ENCODE assay signal across 8 mouse cellular contexts in genomic region chr7:30331887-30332286, GRCm38 (mm10). TPM values are rescaled to one million over a fixed set of nuclear protein-coding genes. Genes with fewer than 3 reads are reported as not detected.
DNase-seq lines count a peak whose midpoint lies in the region; ATAC-seq and TF ChIP-seq lines count a peak whose summit lies in the region.

No protein-coding gene starts in this region.

- no peaks in the 10 kb centered on the region for H3K36me3 ChIP-seq in CH12.LX (replicated peaks in 1 of 2; ENCODE audit: control insufficient read depth in 1 of 2, insufficient read depth in 1 of 2, low read length in 1 of 2)
- no peaks in the 10 kb centered on the region for H3K36me3 ChIP-seq in heart, embryonic 14.5 days (ENCODE audit: control insufficient read depth, insufficient read depth, low read length)
- no peaks in the 10 kb centered on the region for H3K36me3 ChIP-seq in kidney, postnatal 0 days (ENCODE audit: insufficient read depth, low read length)
- H3K36me3 ChIP-seq in liver, adult 2 months (ENCODE audit: control insufficient read depth, insufficient read depth, low read length), result no peaks in the 10 kb centered on the region
- H3K36me3 ChIP-seq in stomach, embryonic 14.5 days (ENCODE audit: control insufficient read depth, insufficient read depth, low read length), result no peaks in the 10 kb centered on the region

- H3K9me3 ChIP-seq in CH12.LX (replicated peaks; ENCODE audit: low read length), result peaks cover 8% of the 10 kb centered on the region
- no peaks in the 10 kb centered on the region for H3K9me3 ChIP-seq in heart, embryonic 14.5 days (ENCODE audit: control insufficient read depth, low read length)
- no peaks in the 10 kb centered on the region for H3K9me3 ChIP-seq in kidney, postnatal 0 days (replicated peaks; ENCODE audit: low read length)
- H3K9me3 ChIP-seq in stomach, embryonic 14.5 days (ENCODE audit: control insufficient read depth, low read depth, low read length), result no peaks in the 10 kb centered on the region

- peak; percentile 44 for TF ChIP-seq RAD21 in CH12.LX (IDR thresholded peaks at IDR 0.05; ENCODE audit: low read depth, low read length)

- peak overlapping the region; percentile 84 for H3K4me2 ChIP-seq in CH12.LX (ENCODE audit: insufficient read depth, low read depth, poor library complexity, severe bottlenecking)
- peak overlapping the region; percentile 19 for H3K4me2 ChIP-seq in heart, embryonic 14.5 days (ENCODE audit: low read length)
- no peak overlapping the region for H3K4me2 ChIP-seq in kidney, postnatal 0 days (ENCODE audit: low read length)
- no peak overlapping the region for H3K4me2 ChIP-seq in stomach, embryonic 14.5 days (replicated peaks; ENCODE audit: low read depth, low read length)

- WGBS in heart, embryonic 14.5 days, result 16% methylated on average over 13 of the region's 13 CpGs
- WGBS in kidney, postnatal 0 days, result 9% methylated on average over 13 of the region's 13 CpGs
- WGBS in liver, adult 2 months, result 22% methylated on average over 13 of the region's 13 CpGs
- WGBS in stomach, embryonic 14.5 days, result 10% methylated on average over 13 of the region's 13 CpGs

- H3K4me3 ChIP-seq in CH12.LX (replicated peaks in 1 of 3; ENCODE audit: low read depth in 2 of 3, low read length in 2 of 3, poor library complexity in 1 of 3), result no peak overlapping the region
- H3K4me3 ChIP-seq in embryonic fibroblast, embryonic 13.5 days (ENCODE audit: insufficient read depth, low read length), result no peak overlapping the region
- H3K4me3 ChIP-seq in heart, embryonic 14.5 days (ENCODE audit: control insufficient read depth in 1 of 2, insufficient read depth in 1 of 2, low read depth in 1 of 2, low read length in 2 of 2), result 0 out of 4 replicates have a peak overlapping the region, but pooled peaks of 1 of the 2 experiments have one; percentile 3
- no peak overlapping the region for H3K4me3 ChIP-seq in kidney, postnatal 0 days (replicated peaks; ENCODE audit: low read depth, low read length)
- no peak overlapping the region for H3K4me3 ChIP-seq in liver, adult 2 months (ENCODE audit: insufficient read depth, low read depth, low read length)
- H3K4me3 ChIP-seq in stomach, embryonic 14.5 days (ENCODE audit: low read depth, low read length), result no peak overlapping the region

- DNase-seq in CH12.LX (ENCODE audit: extremely low read depth), result peak; percentile 93
- DNase-seq in brain, adult 2 months (ENCODE audit: low read depth, low spot score), result peak; percentile 100
- DNase-seq in kidney, postnatal 0 days (ENCODE audit: low spot score), result peak; percentile 97
- peak; percentile 66 for DNase-seq in liver, adult 2 months (ENCODE audit: extremely low read depth, low read depth, low spot score)

- peaks cover 83% of the 10 kb centered on the region for H3K27me3 ChIP-seq in CH12.LX (replicated peaks)
- peaks cover 18% of the 10 kb centered on the region for H3K27me3 ChIP-seq in heart, embryonic 14.5 days (ENCODE audit: control insufficient read depth, insufficient read depth, low read length)
- H3K27me3 ChIP-seq in kidney, postnatal 0 days (ENCODE audit: insufficient read depth, low read length), result no peaks in the 10 kb centered on the region; the same call in 1 of the 2 replicates
- H3K27me3 ChIP-seq in liver, adult 2 months (ENCODE audit: control insufficient read depth, insufficient read depth, low read length), result no peaks in the 10 kb centered on the region
- H3K27me3 ChIP-seq in stomach, embryonic 14.5 days (ENCODE audit: control insufficient read depth, insufficient read depth, low read length), result peaks cover 2% of the 10 kb centered on the region; the same call in 1 of the 2 replicates

- TF ChIP-seq CTCF in CH12.LX (conservative IDR thresholded peaks at IDR 0.05 in 1 of 2, IDR thresholded peaks at IDR 0.05 in 1 of 2; ENCODE audit: low read depth in 2 of 2, low read length in 2 of 2), result peak; percentile 89 to 90
- TF ChIP-seq CTCF in embryonic fibroblast, embryonic 13.5 days (IDR thresholded peaks at IDR 0.05; ENCODE audit: borderline replicate concordance, insufficient read depth, low read length), result peak; percentile 57; the same call in 1 of the 2 replicates
- peak; percentile 96 for TF ChIP-seq CTCF in kidney, postnatal 0 days (IDR thresholded peaks at IDR 0.05; ENCODE audit: low read depth)
- peak; percentile 79 for TF ChIP-seq CTCF in liver, adult 2 months (IDR thresholded peaks at IDR 0.05; ENCODE audit: low read depth, low read length)

- peaks cover 6 to 9% of the 10 kb centered on the region in 2 experiments for H3K4me1 ChIP-seq in CH12.LX (ENCODE audit: control insufficient read depth in 1 of 2, insufficient read depth in 2 of 2)
- no peaks in the 10 kb centered on the region for H3K4me1 ChIP-seq in embryonic fibroblast, embryonic 13.5 days (ENCODE audit: control insufficient read depth, insufficient read depth, low read length)
- peaks cover 32 to 37% of the 10 kb centered on the region in 2 experiments for H3K4me1 ChIP-seq in heart, embryonic 14.5 days (ENCODE audit: control insufficient read depth in 2 of 2, insufficient read depth in 2 of 2, low read length in 2 of 2)
- H3K4me1 ChIP-seq in kidney, postnatal 0 days (replicated peaks; ENCODE audit: insufficient read depth, low read length), result 0 out of 2 replicates have a peak, but pooled peaks cover 5% of the 10 kb centered on the region
- H3K4me1 ChIP-seq in liver, adult 2 months (ENCODE audit: control insufficient read depth, insufficient read depth, low read length), result no peaks in the 10 kb centered on the region
- H3K4me1 ChIP-seq in stomach, embryonic 14.5 days (ENCODE audit: control insufficient read depth, insufficient read depth, low read length), result peaks cover 10% of the 10 kb centered on the region

- H3K9ac ChIP-seq in CH12.LX (ENCODE audit: insufficient read depth, low read depth), result peak overlapping the region; percentile 31; the same call in 1 of the 2 replicates
- no peak overlapping the region for H3K9ac ChIP-seq in heart, embryonic 14.5 days (ENCODE audit: low read length)
- no peak overlapping the region for H3K9ac ChIP-seq in kidney, postnatal 0 days (ENCODE audit: low read depth, low read length)
- H3K9ac ChIP-seq in liver, adult 2 months (ENCODE audit: low read depth, low read length), result no peak overlapping the region
- H3K9ac ChIP-seq in stomach, embryonic 14.5 days (replicated peaks; ENCODE audit: low read depth, low read length), result no peak overlapping the region

- no peak for ATAC-seq in heart, embryonic 14.5 days (ENCODE audit: insufficient number of reproducible peaks, insufficient read depth, low FRiP score, low read depth)
- peak; percentile 76 for ATAC-seq in kidney, postnatal 0 days (replicated peaks; ENCODE audit: low FRiP score, low read depth)
- peak; percentile 85 for ATAC-seq in monocyte, adult 5-6 weeks (replicated peaks; ENCODE audit: insufficient number of reproducible peaks, low FRiP score, low TSS enrichment, poor library complexity, severe bottlenecking)
- peak; percentile 70; the same call in 1 of the 2 replicates for ATAC-seq in stomach, embryonic 14.5 days (ENCODE audit: insufficient number of reproducible peaks, insufficient read depth, low FRiP score, low read depth)

- TF ChIP-seq EP300 in CH12.LX (IDR thresholded peaks at IDR 0.05; ENCODE audit: low read length), result no peak

- dilution Hi-C loops in CH12.LX (cut with MboI; ENCODE audit: extremely low pct_ligation_motif_present, extremely low pct_unique_long_range_greater_than_20kb, low sequenced_read_pairs), result no loop called here

- peak; percentile 25; the same call in 1 of the 2 replicates for TF ChIP-seq POLR2A in CH12.LX (IDR thresholded peaks at IDR 0.05; ENCODE audit: low read depth, low read length)
- TF ChIP-seq POLR2A in embryonic fibroblast, embryonic 13.5 days (IDR thresholded peaks at IDR 0.05; ENCODE audit: low read depth, low read length), result no peak
- TF ChIP-seq POLR2A in liver, adult 2 months (IDR thresholded peaks at IDR 0.05; ENCODE audit: extremely low read depth, insufficient read depth, low read length), result no peak

- in situ Hi-C loops in CH12.LX (cut with MboI; ENCODE audit: low pct_ligation_motif_present, low pct_unique_long_range_greater_than_20kb, low sequenced_read_pairs), result no loop called here

- no peak overlapping the region for H3K27ac ChIP-seq in CH12.LX (ENCODE audit: insufficient read depth, low read depth)
- H3K27ac ChIP-seq in embryonic fibroblast, embryonic 13.5 days (ENCODE audit: insufficient read depth, low read length), result no peak overlapping the region
- H3K27ac ChIP-seq in heart, embryonic 14.5 days (replicated peaks in 1 of 2; ENCODE audit: control insufficient read depth in 1 of 2, insufficient read depth in 1 of 2, low read depth in 2 of 2, low read length in 2 of 2), result 0 out of 4 replicates have a peak overlapping the region, but pooled peaks of 1 of the 2 experiments have one; percentile 83
- no peak overlapping the region for H3K27ac ChIP-seq in kidney, postnatal 0 days
- no peak overlapping the region for H3K27ac ChIP-seq in liver, adult 2 months (replicated peaks; ENCODE audit: insufficient read depth, low read depth, low read length)
- H3K27ac ChIP-seq in stomach, embryonic 14.5 days (ENCODE audit: low read length), result no peak overlapping the region

- H3K79me2 ChIP-seq in CH12.LX (replicated peaks; ENCODE audit: control insufficient read depth, extremely low read depth, insufficient read depth, poor library complexity, severe bottlenecking), result no peaks in the 10 kb centered on the region
- no peaks in the 10 kb centered on the region for H3K79me2 ChIP-seq in liver, adult 2 months (ENCODE audit: control insufficient read depth, insufficient read depth, low read length)

RNA-seq across cellular contexts. Expression of gene Sdhaf1, which starts 8.2 kb away (rescaled TPM):
- total RNA-seq in CH12.LX (2012; rRNA removed), result 12.8 and 14.1 TPM in 2 replicates
- total RNA-seq in CH12.LX (2014; rRNA removed), result 16.0 and 18.5 TPM in 2 replicates
- 8.8 and 11.3 TPM in 2 replicates for polyA plus RNA-seq in CH12.LX (2012; ENCODE audit: insufficient read length, low read depth)
- polyA plus RNA-seq in embryonic fibroblast, embryonic 13.5 days (2011; ENCODE audit: insufficient read length, low read depth, missing spikeins), result 6.1 and 6.8 TPM in 2 replicates
- 17.9 and 18.7 TPM in 2 replicates for polyA plus RNA-seq in heart, embryonic 14.5 days (2014; fragmentation: Nextera tagmentation; extraction: Ambion mirVana)
- polyA plus RNA-seq in kidney, postnatal 0 days (2015; fragmentation: Nextera tagmentation; extraction: Ambion mirVana), result 32.0 and 35.1 TPM in 2 replicates
- total RNA-seq in liver, adult 2 months (2014; rRNA removed), result 4.0 and 4.4 TPM in 2 replicates
- polyA plus RNA-seq in liver, adult 2 months (2012; rRNA removed), result 15.8 and 16.2 TPM in 2 replicates
- 11.3 to 13.7 TPM (median 11.5 TPM) in 3 replicates for total RNA-seq in monocyte, adult 5-6 weeks (2017)
- 14.4 and 17.0 TPM in 2 replicates for polyA plus RNA-seq in stomach, embryonic 14.5 days (2014; fragmentation: Nextera tagmentation; extraction: Ambion mirVana)

RNA-seq across cellular contexts. Expression of gene E130208F15Rik, which starts 10.3 kb away (rescaled TPM):
- total RNA-seq in CH12.LX (2012; rRNA removed) (5.6 and 6.2 TPM in 2 replicates), CH12.LX (2014; rRNA removed) (0.35 and 0.70 TPM in 2 replicates)
- 6.2 and 9.7 TPM in 2 replicates for polyA plus RNA-seq in CH12.LX (2012; ENCODE audit: insufficient read length, low read depth)
- 0.67 and 0.90 TPM in 2 replicates for polyA plus RNA-seq in embryonic fibroblast, embryonic 13.5 days (2011; ENCODE audit: insufficient read length, low read depth, missing spikeins)
- polyA plus RNA-seq in heart, embryonic 14.5 days (2014; fragmentation: Nextera tagmentation; extraction: Ambion mirVana), result not detected in 2 replicates
- not detected in 2 replicates for polyA plus RNA-seq in kidney, postnatal 0 days (2015; fragmentation: Nextera tagmentation; extraction: Ambion mirVana)
- total RNA-seq in liver, adult 2 months (2014; rRNA removed), result 0.18 and 0.34 TPM in 2 replicates
- 0.06 and 0.39 TPM in 2 replicates for polyA plus RNA-seq in liver, adult 2 months (2012; rRNA removed)
- 2.2 to 10.7 TPM (median 8.0 TPM) in 3 replicates for total RNA-seq in monocyte, adult 5-6 weeks (2017)
- not detected in 2 replicates for polyA plus RNA-seq in stomach, embryonic 14.5 days (2014; fragmentation: Nextera tagmentation; extraction: Ambion mirVana)

RNA-seq across cellular contexts. Expression of gene Syne4, which starts 17.3 kb away (rescaled TPM):
- total RNA-seq in CH12.LX (2012; rRNA removed) (1.7 and 1.9 TPM in 2 replicates), CH12.LX (2014; rRNA removed) (0.70 and 0.81 TPM in 2 replicates)
- polyA plus RNA-seq in CH12.LX (2012; ENCODE audit: insufficient read length, low read depth), result 3.1 and 4.1 TPM in 2 replicates
- polyA plus RNA-seq in embryonic fibroblast, embryonic 13.5 days (2011; ENCODE audit: insufficient read length, low read depth, missing spikeins), result 1.5 and 2.6 TPM in 2 replicates
- 8.1 and 13.0 TPM in 2 replicates for polyA plus RNA-seq in heart, embryonic 14.5 days (2014; fragmentation: Nextera tagmentation; extraction: Ambion mirVana)
- polyA plus RNA-seq in kidney, postnatal 0 days (2015; fragmentation: Nextera tagmentation; extraction: Ambion mirVana), result 79.0 and 88.4 TPM in 2 replicates
- total RNA-seq in liver, adult 2 months (2014; rRNA removed), result 1.7 and 3.5 TPM in 2 replicates
- polyA plus RNA-seq in liver, adult 2 months (2012; rRNA removed), result 2.2 and 4.9 TPM in 2 replicates
- 3.0 TPM in 1 of 3 replicates, not detected in the others for total RNA-seq in monocyte, adult 5-6 weeks (2017)
- polyA plus RNA-seq in stomach, embryonic 14.5 days (2014; fragmentation: Nextera tagmentation; extraction: Ambion mirVana), result 49.0 and 53.2 TPM in 2 replicates

RNA-seq across cellular contexts. Expression of gene Alkbh6, which starts 23.4 kb away (rescaled TPM):
- total RNA-seq in CH12.LX (2012; rRNA removed), result 33.9 and 35.7 TPM in 2 replicates
- 28.8 and 31.7 TPM in 2 replicates for total RNA-seq in CH12.LX (2014; rRNA removed)
- 25.2 and 25.4 TPM in 2 replicates for polyA plus RNA-seq in CH12.LX (2012; ENCODE audit: insufficient read length, low read depth)
- 20.7 and 21.3 TPM in 2 replicates for polyA plus RNA-seq in embryonic fibroblast, embryonic 13.5 days (2011; ENCODE audit: insufficient read length, low read depth, missing spikeins)
- 68.9 and 70.6 TPM in 2 replicates for polyA plus RNA-seq in heart, embryonic 14.5 days (2014; fragmentation: Nextera tagmentation; extraction: Ambion mirVana)
- 95.3 and 101 TPM in 2 replicates for polyA plus RNA-seq in kidney, postnatal 0 days (2015; fragmentation: Nextera tagmentation; extraction: Ambion mirVana)
- total RNA-seq in liver, adult 2 months (2014; rRNA removed), result 15.0 and 16.8 TPM in 2 replicates
- 38.7 and 51.4 TPM in 2 replicates for polyA plus RNA-seq in liver, adult 2 months (2012; rRNA removed)
- total RNA-seq in monocyte, adult 5-6 weeks (2017), result 27.8 to 47.4 TPM (median 35.8 TPM) in 3 replicates
- 70.1 and 76.2 TPM in 2 replicates for polyA plus RNA-seq in stomach, embryonic 14.5 days (2014; fragmentation: Nextera tagmentation; extraction: Ambion mirVana)

RNA-seq across cellular contexts. Expression of gene Lrfn3, which starts 30.7 kb away (rescaled TPM):
- total RNA-seq in CH12.LX (2012; rRNA removed) (0.04 and 0.08 TPM in 2 replicates), CH12.LX (2014; rRNA removed) (not detected in 2 replicates)
- not detected in 2 replicates for polyA plus RNA-seq in CH12.LX (2012; ENCODE audit: insufficient read length, low read depth)
- 7.5 and 7.6 TPM in 2 replicates for polyA plus RNA-seq in embryonic fibroblast, embryonic 13.5 days (2011; ENCODE audit: insufficient read length, low read depth, missing spikeins)
- polyA plus RNA-seq in heart, embryonic 14.5 days (2014; fragmentation: Nextera tagmentation; extraction: Ambion mirVana), result 0.86 and 1.3 TPM in 2 replicates
- 9.3 and 9.5 TPM in 2 replicates for polyA plus RNA-seq in kidney, postnatal 0 days (2015; fragmentation: Nextera tagmentation; extraction: Ambion mirVana)
- 0.74 and 1.7 TPM in 2 replicates for total RNA-seq in liver, adult 2 months (2014; rRNA removed)
- polyA plus RNA-seq in liver, adult 2 months (2012; rRNA removed), result 12.9 and 22.2 TPM in 2 replicates
- total RNA-seq in monocyte, adult 5-6 weeks (2017), result not detected in 3 replicates
- polyA plus RNA-seq in stomach, embryonic 14.5 days (2014; fragmentation: Nextera tagmentation; extraction: Ambion mirVana), result 5.2 and 6.7 TPM in 2 replicates

Comparison
In these comparisons a context has a peak if more than half of its experiments do, and no peak if none do; other contexts are left out.
1. H3K4me2 ChIP-seq: peak in CH12.LX (single experiment) and heart, embryonic 14.5 days (single experiment); none in kidney, postnatal 0 days (single experiment) and stomach, embryonic 14.5 days (single experiment).
2. Peak in every context shown above with its lines, with median percentiles within 50 percentile points of each other: DNase-seq and CTCF ChIP-seq.